Mouse (Mus musculus) gastrocnemius, postnatal 14 days (tissue): ENCODE data around the gene Serf2. TPM values are rescaled to one million over a fixed set of nuclear protein-coding genes. Genes with fewer than 3 reads are reported as not detected.
"Not testable (repeated sequence)": the region's sequence is repeated elsewhere in the genome, so short reads cannot be mapped to it uniquely, and the experiment has no call there.

Experiments
- DNase-seq: peaks from one replicate; pipeline ENCODE4 v3.0.0; 2021; ENCODE audit warnings: mixed read lengths
- intact Hi-C: fragments of 180-260 bp; cut with DNase I; formaldehyde crosslinking; loops from one replicate; pipeline ENCODE4 v1.15.1; 2025; ENCODE audit warnings: low total_unique reads
- total RNA-seq, 2 experiments: library from RNA; stranded (reverse); gene quantifications; 2 replicates each; pipeline ENCODE4 v1.2.3; 2021

Gene Serf2
- total RNA-seq, 2 experiments from 2014 or later = 363 to 364 TPM

DNA sequence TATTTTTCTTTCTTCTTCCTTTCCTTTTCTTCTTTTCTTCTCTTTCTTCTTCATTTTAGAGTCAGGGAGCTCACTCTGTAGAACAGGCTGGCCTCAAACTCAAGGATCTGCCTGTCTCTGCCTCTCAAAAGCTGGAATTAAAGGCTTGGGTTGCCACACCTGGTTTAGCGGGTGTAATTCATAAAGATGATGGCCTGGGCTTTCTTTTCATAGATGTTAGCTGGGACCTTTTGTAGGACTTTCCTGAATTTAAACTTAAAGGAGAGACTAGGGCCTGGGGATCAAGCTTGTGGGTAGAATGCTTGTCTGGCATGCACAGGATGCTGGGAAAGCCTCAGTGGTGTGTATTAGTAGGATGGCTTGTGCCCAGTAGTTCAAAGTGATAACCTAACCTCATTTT lies 4.8 kb upstream of the Serf2 start, which contains the start of gene Ell3:
Gene Ell3 (minus strand): TSS at position 101 of the 400 bp plus-strand sequence.
- DNase-seq = no peak
- intact Hi-C loops = no loop called here

DNA sequence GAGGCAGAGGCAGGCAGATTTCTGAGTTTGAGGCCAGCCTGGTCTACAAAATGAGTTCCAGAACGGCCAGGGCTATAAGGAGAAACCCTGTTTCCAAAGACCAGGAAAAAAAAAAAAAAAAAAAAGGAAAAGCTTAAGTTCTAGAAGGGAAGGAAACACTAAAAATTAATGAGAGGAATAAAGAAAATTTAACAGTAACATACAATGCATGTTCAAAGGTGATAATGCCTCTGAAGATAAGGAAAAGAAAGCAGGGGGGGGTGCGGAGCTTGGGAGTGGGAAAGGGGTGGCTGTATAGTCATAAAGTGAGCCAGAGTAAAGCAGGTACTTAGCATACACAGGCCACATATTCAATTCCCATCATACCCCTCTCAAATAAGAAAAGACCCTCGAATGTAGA lies 3.9 kb upstream of the Serf2 start:
- intact Hi-C loops = no loop called here
- DNase-seq = no peak

DNA sequence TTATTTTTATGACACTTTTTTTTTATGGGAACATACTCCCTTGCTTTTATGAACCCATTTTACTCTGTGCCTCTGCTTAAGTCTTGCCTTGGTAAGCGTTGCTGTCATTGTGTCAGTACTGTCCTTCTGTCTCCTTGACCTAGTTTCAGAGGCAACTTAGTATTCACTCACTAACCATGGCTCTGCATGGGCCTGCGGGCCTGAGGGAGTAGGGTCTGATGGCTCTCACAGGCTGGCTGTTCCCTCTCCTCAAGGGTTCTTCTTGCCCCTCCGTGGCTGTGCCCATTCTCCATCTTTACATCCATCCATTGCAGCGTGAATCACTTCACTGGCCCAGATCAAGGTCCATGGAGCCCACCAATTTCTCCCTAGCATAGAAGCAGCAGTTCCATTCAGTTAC lies 2.5 kb upstream of the Serf2 start:
- intact Hi-C loops = no loop called here
- no peak for DNase-seq

DNA sequence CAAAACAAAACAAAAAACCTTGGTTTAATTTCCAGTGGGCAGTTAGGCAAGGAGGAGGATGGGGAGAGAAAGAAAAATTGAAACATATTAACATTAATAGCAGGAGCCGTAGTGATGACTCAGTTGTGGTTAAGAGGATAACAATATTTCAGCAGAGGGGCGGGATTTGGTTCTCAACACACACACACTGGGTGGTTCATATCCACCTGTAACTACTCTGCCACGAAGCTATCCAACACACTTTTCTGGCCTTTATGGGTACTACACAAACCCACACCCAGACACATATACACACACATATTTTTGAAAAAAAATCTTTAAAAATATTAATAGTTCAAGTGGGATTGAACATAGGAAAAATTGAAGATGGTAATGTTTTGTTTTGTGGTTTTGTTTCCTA lies 2.0 kb upstream of the Serf2 start:
- intact Hi-C loops = no loop called here
- DNase-seq = no peak

DNA sequence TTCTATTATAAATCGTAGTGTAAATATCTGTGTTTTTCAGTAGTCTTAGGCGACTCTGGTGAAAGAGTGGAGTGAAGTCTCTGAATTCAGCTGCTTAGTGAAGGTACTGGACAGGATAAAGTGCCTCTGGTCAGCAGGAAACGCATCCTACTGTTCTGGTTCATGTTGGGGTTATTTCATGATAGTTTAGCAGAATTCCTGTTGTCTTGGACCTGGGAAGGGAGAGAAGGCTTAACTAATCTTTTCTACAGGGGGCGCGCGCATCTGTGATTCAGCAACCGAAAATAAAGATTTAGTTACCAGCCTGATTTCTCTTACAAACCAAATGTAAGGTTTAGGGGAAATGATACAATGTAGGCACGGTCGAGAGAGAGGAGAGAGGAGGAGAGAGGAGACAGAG lies 859 bp upstream of the Serf2 start:
- no peak for DNase-seq
- intact Hi-C loops = no loop called here

DNA sequence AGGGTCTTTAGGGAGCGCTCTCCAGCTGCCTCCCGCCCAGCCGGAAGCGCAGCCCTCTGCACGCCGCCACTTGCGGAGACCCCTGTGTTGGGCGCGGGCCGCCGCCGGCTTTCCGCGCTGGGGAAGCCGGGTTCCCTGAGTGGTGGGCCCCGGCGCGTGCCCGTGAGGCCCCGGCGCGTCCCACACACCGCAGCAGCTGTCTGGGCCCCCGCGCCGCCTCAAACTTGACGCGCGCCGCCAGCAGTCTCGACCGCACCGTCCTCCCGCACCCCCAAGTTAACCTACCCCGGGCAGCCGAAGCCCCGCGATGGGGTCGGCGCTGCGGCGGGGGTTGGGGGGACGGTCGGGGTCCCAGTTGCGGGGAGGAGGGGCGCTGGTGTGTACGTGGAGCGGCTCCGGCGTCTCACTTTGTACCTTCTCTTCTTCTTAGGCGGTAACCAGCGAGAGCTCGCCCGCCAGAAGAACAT lies 583 bp downstream of the Serf2 start:
- DNase-seq = peak; percentile 32
- intact Hi-C loops = no loop called here

DNA sequence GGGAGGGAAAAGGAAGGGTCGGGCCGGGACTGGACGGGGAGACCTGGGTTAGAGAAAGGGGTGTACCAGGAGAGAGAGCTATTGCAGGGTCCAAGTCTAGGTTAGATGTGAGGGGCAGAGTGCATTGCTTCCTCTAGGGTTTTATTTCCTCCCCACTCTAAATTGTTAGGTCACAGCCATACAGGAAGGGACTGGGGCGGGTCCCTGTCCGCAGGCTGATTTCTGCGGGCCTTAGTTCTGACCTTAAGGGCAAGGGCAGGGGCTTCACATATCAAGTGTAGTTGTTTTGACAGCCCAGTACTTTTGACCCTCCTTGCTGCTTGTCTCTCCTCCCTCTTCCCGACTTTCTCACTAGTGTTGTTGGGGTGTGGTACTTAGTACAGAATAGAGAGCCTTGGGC lies 1.1 kb downstream of the Serf2 start:
- no peak for DNase-seq
- intact Hi-C loops = no loop called here

DNA sequence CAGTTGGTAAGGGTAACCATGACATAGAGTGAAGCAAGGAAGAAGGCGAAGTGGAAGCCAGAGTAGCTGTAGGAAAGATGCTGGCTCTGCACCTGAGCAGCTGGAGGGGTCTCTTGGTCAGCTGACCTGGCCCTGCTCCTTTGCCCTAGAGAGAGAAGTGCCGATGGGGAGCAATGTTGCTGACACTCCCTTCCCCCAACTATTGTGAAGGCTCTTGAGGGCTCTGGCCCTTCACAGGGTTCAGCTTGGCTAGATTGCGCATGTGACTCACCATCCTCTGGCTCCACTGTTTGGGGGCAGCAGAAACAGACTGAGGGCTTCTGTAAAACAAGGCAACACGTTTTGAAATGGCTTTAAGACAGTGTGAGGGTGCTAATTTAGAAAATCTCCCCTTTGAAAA lies 3.4 kb downstream of the Serf2 start:
- no peak for DNase-seq
- intact Hi-C loops = no loop called here

DNA sequence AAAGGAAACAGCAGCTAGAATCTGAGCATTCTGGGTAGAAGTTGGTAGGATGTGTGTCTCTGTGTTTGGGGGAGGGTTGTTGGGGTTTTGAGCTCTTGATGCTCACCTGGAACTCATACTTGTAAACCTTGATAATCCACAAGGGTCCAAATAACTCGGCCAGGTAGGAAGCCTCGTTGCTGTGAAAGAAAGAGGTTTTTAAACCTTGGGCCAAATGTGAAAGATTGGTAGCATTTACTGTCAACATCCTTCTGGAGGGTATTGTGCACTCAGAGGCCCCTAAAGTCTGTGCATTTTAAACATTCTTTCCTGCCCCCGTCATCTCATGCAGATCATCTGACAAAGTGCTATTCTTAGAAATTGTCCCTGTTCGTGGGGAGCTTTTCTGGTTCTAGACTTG lies 4.0 kb downstream of the Serf2 start, which contains the start of gene Hypk:
Gene Hypk (plus strand): TSS at position 301 of the 400 bp plus-strand sequence.
- intact Hi-C loops = no loop called here
- no peak for DNase-seq

DNA sequence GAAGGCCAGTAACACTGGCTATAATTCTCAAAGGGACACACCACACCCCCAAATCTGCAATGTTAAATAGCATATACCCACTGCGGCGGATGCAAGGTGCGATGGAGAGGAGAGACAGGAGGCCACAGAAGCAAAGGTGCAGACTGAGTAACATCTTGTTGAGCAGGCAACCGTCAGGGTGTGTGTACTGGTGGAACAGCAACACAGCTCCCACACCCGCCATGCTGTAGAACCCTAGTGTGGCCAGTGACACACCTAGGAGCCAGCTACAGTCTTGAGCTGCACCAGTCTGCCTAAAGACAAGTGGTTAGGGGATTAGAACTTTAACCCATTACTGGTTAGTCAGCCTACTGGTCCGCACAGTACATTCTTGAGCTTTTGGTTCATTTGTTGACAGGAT lies 4.9 kb downstream of the Serf2 start:
- intact Hi-C loops = no loop called here
- DNase-seq = no peak

DNA sequence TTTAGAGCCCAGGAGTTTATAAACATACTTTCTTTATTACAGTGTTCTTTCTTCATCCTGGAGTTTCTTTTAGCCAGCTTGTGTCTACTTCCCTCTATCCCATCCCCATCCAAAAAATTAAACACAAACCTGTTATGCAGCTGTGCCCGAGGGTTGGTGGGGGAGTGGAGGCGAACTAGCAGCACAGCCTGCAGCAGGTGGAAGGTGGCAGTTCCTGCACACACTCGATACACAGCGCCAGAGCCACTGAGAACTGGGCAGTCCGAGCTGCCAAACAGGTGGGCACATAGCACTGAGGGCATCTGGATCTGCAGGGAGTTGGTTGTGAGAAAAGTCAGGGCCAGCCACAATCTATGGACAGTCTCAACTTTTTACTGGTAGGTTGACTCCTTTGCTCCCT lies 6.5 kb downstream of the Serf2 start:
- DNase-seq = no peak
- intact Hi-C loops = no loop called here

DNA sequence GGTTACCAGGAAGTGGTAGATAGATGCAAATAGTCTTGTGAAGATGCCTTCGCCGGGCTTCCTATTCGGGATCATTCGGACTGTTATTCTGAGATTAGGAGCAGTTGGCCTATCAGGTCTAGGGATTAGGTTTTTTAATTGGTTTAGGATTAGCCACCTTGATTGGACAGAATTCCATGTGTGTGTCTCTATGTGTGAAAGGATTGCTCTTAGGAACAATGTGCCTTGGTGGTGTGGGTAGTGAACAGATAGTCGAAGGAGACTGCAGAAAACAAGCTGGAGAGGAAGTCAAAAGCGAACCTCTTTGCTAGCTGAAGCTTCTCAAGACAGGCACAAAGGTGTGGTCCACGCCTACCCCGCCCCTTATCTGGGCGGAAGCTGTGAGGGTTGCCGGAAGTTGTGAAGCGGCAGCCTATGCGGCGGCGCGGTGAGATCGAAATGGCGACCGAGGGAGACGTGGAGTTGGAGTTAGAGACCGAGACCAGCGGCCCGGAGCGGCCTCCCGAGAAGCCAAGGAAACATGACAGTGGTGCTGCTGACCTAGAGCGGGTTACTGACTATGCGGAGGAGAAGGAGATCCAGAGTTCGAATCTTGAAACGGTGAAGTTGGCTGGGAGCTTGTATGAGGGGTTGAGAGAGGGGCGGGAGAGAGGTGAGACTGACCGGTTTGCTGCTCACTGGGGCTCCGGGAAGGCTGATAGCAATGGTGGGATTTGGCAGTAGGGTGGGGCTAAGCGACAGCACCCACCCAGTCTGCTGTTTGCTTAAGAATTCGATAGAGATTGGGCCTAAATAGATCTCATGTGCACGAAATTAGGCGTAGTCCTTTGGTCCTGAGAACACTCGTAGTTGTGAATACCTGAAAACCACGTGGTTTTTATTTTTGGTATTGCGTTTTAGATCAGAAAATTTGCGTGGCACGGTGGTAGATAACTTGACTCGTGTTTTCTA lies 8.0 kb downstream of the Serf2 start, which contains the start of gene Serinc4:
Gene Serinc4 (minus strand): TSS at position 90 of the 951 bp plus-strand sequence.
- intact Hi-C loops = no loop called here

DNA sequence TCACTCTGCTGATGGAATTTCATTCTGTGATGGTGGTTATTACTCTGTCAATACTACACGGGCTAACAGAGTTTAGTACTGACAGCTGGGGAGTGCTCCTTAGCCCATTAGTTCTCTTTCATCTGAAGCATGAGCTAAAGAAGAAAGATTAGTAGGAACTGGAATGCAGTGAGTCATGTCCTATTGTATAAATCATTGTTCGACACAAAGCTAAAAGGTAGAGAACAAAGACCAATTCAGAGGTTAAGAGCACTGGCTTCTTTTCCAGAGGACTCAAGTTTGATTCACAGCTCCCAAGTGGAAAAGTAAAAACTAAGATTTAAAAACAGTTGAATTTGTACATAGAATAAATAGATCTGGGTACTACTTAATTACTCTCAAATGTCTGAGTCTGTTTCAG lies 11.1 kb downstream of the Serf2 start:
- intact Hi-C loops = no loop called here
- DNase-seq = no peak

More for the DNA sequence above, 8.0 kb downstream of the Serf2 start, which contains the start of gene Serinc4:
- peak; percentile 82 for DNase-seq

DNA sequence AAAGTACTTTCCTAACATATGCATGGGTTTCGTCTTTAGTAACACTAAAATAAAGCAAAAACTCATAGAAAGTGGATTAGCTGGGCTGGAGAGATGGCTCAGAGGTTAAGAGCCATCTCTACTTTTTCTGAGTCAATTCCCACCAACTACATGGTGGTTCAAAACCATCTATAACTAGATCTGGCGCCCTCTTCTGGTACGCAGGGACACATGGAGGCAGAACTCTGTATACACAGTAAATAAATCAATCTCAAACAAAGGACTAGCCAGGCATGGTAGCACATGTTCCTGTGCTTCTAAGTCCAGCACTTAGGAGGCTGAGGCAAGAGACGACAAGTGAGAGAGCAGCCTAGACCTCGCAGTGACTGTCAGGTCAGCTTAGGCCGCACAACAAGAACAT lies 20.0 kb downstream of the Serf2 start:
- intact Hi-C loops = not testable (repeated sequence)

DNA sequence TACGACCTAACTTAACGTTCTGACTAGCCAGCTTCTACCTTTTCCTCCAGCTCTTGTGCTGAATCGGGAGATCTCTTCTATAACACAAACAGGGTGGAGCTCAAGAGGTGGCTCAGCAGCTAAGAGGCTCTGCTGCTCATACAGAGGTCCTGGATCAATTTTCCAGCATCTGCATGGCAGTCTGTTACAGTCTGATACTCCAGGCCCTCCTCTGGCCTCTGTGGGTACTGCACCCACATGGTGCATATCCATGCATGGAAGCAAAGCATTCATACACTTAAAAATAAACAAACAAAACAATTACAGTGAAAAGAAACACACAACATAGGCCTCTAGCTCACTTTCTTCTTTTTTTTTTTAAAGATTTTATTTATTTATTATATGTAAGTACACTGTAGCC lies 23.8 kb downstream of the Serf2 start:
- DNase-seq, intact Hi-C loops: not testable (repeated sequence)

More for the DNA sequence above, 20.0 kb downstream of the Serf2 start:
- DNase-seq = not testable (repeated sequence)

DNA sequence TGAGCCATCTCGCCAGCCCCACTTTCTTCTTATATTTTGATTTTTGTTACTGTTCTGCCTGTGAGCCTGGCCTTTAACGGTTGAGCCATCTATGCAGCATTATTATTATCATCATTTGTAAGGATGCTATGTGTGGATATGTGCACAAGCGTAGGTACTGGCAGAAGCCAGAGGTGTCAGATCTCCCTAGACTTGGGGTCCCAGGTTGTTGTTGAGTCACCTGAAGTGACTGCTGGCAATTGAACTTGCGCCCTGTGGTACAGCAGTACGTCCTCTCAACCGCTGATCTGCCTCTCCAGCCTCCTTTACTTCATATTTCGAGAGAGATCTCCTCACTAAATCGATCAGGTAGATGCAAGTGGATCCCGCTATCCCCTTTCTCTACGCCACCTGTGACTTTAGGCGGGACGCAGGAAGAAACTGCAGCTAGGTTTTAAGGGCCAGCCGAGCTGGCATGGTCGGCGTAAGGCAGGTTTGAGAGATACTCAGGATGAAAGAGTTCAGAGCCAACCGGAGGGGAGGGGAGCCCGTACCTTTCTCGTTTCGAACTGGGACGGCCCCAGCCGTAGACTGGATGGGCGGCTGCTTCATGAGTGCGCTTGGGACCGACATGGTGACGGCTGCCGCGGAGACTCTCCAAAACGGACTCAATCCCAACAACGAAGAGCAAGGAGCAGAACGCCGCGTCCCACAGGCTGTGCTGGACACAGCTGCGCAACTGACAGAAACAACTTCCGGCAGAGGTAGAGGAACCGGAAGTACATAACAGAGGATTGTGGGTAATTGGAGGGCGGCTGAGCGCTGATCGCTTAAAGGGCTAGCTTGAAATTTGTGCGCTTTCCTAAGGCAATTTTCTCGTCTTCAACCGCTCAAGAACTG lies 24.5 kb downstream of the Serf2 start, which contains the start of gene Mfap1b:
Gene Mfap1b (minus strand): TSS at position 767 of the 879 bp plus-strand sequence.
- intact Hi-C loops = not testable (repeated sequence)
- peak; percentile 73 for DNase-seq

DNA sequence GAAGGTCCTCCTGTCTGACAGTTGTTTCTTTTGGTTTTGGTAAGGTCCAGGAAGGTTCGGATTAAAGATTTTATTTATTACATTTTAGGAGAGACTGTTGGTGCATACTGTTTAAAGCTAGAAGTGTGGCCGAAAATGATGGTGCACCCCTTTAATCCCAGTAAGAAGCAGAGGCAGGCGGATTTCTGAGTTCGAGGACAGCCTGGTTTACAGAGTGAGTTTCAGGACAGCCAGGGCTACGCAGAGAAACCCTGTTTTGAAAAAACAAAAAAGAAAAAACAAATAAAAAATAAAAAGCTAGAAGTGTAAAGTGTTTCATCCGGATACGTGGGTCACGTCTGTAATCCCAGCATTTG lies 25.2 kb downstream of the Serf2 start:
- intact Hi-C loops = no loop called here

DNA sequence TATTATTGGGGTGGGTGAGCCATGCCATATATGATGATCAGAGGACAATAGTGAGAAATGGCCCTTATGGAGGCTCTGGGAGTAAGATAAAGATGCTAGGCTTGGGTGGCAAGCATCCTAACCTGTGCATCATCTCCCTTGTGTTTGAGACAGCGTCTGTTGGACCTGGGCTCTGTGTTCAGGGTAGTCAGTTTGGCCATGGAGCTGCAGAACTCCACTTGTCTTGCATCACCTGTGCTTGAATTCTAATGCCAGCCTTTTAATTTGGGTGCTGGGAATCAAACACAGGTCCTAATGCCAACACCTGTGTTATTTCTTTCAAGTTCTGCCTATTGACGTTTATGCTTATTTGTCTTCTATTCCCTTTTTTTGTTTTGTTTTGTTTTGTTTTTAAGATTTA lies 26.3 kb downstream of the Serf2 start:
- DNase-seq = not testable (repeated sequence)

More for the DNA sequence above, 25.2 kb downstream of the Serf2 start:
- DNase-seq = no peak

DNA sequence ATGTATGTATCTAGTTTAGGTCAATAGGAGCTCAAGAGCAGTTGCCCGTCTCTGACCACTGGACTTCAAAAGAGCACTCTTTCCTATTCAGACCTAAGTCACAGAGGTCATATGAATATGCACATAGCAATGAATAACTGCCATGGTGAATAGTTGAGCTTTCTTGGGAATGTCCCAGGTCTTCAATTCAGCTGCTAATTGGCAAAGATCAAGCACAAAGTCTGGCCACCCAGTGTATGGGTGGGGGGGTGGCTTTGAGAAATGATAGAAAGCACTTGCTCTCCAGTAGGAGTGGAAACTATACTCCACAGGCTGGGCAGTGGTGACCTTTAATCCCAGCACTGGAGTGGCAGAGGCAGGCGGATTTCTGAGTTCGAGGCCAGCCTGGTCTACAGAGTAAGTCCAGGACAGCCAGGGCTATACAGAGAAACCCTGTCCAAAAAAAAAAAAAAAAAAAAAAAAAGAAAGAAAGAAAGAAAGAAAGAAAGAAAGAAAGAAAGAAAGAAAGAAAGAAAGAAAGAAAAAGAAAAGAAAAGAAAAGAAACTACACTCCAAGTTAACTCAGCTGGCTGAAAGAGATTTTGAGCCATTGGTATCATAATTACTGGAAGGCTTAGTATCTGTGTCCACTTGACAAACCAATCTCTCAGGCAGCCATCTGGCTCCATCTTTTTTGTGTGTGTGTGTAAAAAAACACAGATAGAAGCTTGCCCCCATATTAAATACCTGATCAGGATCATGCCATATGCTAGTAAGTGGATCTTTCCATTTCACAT lies 28.7 kb downstream of the Serf2 start:
- intact Hi-C loops = no loop called here
- no peak for DNase-seq

More for the DNA sequence above, 26.3 kb downstream of the Serf2 start:
- intact Hi-C loops = not testable (repeated sequence)
